Mouse (Mus musculus): ENCODE measurements around the gene Nfix. TPM values are rescaled to one million over a fixed set of nuclear protein-coding genes. Genes with fewer than 3 reads are reported as not detected.
A peak's percentile ranks its signal among the peaks of the same experiment; 100 is the strongest.

Nfix gene
- total RNA-seq, 1 experiment from 2014 or later, result 26.3 TPM

GRCm38 (mm10) chr8:84787523-84788302 lies 12.4 kb downstream of the Nfix start:
- ATAC-seq (replicated peaks in 1 of 2; ENCODE audit: insufficient read depth in 1 of 2, low FRiP score in 2 of 2, low TSS enrichment in 1 of 2, low read depth in 1 of 2, poor library complexity in 2 of 2, severe bottlenecking in 2 of 2), result no peak

- ATAC-seq (replicated peaks in 1 of 2; ENCODE audit: insufficient read depth in 1 of 2, low FRiP score in 2 of 2, low TSS enrichment in 1 of 2, low read depth in 1 of 2, poor library complexity in 2 of 2, severe bottlenecking in 2 of 2), result no peak
Observed at GRCm38 (mm10) chr8:84786801-84787467, 13.2 kb downstream of the Nfix start.

- ATAC-seq (replicated peaks in 1 of 2; ENCODE audit: insufficient read depth in 1 of 2, low FRiP score in 2 of 2, low TSS enrichment in 1 of 2, low read depth in 1 of 2, poor library complexity in 2 of 2, severe bottlenecking in 2 of 2), result no peak
Observed at GRCm38 (mm10) chr8:84785756-84786677, 14.1 kb downstream of the Nfix start.

- ATAC-seq (replicated peaks in 1 of 2; ENCODE audit: insufficient read depth in 1 of 2, low FRiP score in 2 of 2, low TSS enrichment in 1 of 2, low read depth in 1 of 2, poor library complexity in 2 of 2, severe bottlenecking in 2 of 2), result no peak
Observed at GRCm38 (mm10) chr8:84785506-84785755, 14.7 kb downstream of the Nfix start.

GRCm38 (mm10) chr8:84784681-84785505 lies 15.3 kb downstream of the Nfix start:
- 0 out of 4 replicates have a peak, but pooled peaks of 1 of the 2 experiments have one; percentile 6 for ATAC-seq (replicated peaks in 1 of 2; ENCODE audit: insufficient read depth in 1 of 2, low FRiP score in 2 of 2, low TSS enrichment in 1 of 2, low read depth in 1 of 2, poor library complexity in 2 of 2, severe bottlenecking in 2 of 2)

- no peak for ATAC-seq (replicated peaks in 1 of 2; ENCODE audit: insufficient read depth in 1 of 2, low FRiP score in 2 of 2, low TSS enrichment in 1 of 2, low read depth in 1 of 2, poor library complexity in 2 of 2, severe bottlenecking in 2 of 2)
Observed at GRCm38 (mm10) chr8:84783919-84784581, 16.1 kb downstream of the Nfix start.

GRCm38 (mm10) chr8:84783198-84783918 lies 16.8 kb downstream of the Nfix start:
- no peak for ATAC-seq (replicated peaks in 1 of 2; ENCODE audit: insufficient read depth in 1 of 2, low FRiP score in 2 of 2, low TSS enrichment in 1 of 2, low read depth in 1 of 2, poor library complexity in 2 of 2, severe bottlenecking in 2 of 2)

GRCm38 (mm10) chr8:84782680-84783079 lies 17.5 kb downstream of the Nfix start:
- ATAC-seq (replicated peaks in 1 of 2; ENCODE audit: insufficient read depth in 1 of 2, low FRiP score in 2 of 2, low TSS enrichment in 1 of 2, low read depth in 1 of 2, poor library complexity in 2 of 2, severe bottlenecking in 2 of 2), result no peak

GRCm38 (mm10) chr8:84781686-84782505 lies 18.2 kb downstream of the Nfix start:
- ATAC-seq (replicated peaks in 1 of 2; ENCODE audit: insufficient read depth in 1 of 2, low FRiP score in 2 of 2, low TSS enrichment in 1 of 2, low read depth in 1 of 2, poor library complexity in 2 of 2, severe bottlenecking in 2 of 2), result no peak

GRCm38 (mm10) chr8:84780949-84781680 lies 19.0 kb downstream of the Nfix start:
- ATAC-seq (replicated peaks in 1 of 2; ENCODE audit: insufficient read depth in 1 of 2, low FRiP score in 2 of 2, low TSS enrichment in 1 of 2, low read depth in 1 of 2, poor library complexity in 2 of 2, severe bottlenecking in 2 of 2), result no peak

GRCm38 (mm10) chr8:84780225-84780555 lies 20.0 kb downstream of the Nfix start:
- no peak for ATAC-seq (replicated peaks in 1 of 2; ENCODE audit: insufficient read depth in 1 of 2, low FRiP score in 2 of 2, low TSS enrichment in 1 of 2, low read depth in 1 of 2, poor library complexity in 2 of 2, severe bottlenecking in 2 of 2)

- ATAC-seq (replicated peaks in 1 of 2; ENCODE audit: insufficient read depth in 1 of 2, low FRiP score in 2 of 2, low TSS enrichment in 1 of 2, low read depth in 1 of 2, poor library complexity in 2 of 2, severe bottlenecking in 2 of 2), result no peak
Observed at GRCm38 (mm10) chr8:84779519-84780224, 20.5 kb downstream of the Nfix start.

- no peak for ATAC-seq (replicated peaks in 1 of 2; ENCODE audit: insufficient read depth in 1 of 2, low FRiP score in 2 of 2, low TSS enrichment in 1 of 2, low read depth in 1 of 2, poor library complexity in 2 of 2, severe bottlenecking in 2 of 2)
Observed at GRCm38 (mm10) chr8:84778638-84779380, 21.3 kb downstream of the Nfix start.

Measured in hematopoietic stem cell, adult 5-6 weeks (primary cell).